Mouse (Mus musculus): ENCODE results near the gene Kmt5c.
A peak's percentile ranks its signal among the peaks of the same experiment; 100 is the strongest.
"Not testable (repeated sequence)": the region's sequence is repeated elsewhere in the genome, so short reads cannot be mapped to it uniquely, and the experiment has no call there.

The Kmt5c gene

DNA sequence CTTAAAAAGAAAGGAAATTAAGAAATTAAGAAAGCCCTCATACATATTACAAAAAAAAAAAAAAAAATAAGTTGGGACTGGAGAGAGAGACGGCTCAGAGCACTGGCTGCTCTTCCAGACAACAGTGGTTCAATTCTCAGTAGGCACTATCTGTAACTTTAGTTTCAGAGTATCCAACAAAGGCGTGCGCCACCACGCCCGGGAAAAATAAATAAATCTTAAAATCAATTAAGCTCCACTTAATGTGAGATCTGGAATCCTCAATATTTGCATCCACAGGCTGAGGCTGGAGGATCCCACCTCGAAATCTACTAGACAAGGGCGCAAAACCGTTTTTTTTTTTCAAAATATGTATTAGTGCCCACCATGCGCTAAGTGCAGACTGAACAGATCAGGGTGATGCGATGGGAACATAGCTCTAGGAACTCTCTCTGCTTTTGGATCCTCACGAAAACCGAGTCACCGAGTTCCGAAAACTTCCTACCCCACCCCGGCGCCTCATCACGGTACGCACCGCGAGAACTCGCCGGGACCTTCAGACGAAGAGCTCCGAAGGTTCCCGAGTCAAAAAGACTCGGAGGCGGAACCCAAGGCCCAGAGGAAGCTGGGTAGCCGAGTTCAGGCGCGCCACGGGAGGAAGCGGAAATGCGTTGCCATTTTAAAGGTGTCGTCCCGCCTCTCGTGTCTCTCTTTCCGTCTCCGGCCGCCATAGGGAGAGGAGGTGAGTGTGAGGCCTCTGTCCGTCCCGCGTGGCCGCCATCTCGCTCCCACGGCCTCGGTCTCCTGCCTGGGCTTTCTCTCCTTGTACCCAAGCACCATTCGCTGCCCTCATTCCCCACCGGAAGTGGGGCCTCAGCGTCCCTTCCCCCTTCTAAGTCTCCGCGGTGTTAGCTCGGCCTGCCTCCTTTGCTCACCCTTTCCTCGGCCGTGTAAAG, 52.6 kb downstream of the Kmt5c start, which contains the start of gene Rpl28:
Gene Rpl28, plus strand, starts transcription at position 597 of the 935 bp plus-strand sequence.
- peak; percentile 97 for DNase-seq

DNA sequence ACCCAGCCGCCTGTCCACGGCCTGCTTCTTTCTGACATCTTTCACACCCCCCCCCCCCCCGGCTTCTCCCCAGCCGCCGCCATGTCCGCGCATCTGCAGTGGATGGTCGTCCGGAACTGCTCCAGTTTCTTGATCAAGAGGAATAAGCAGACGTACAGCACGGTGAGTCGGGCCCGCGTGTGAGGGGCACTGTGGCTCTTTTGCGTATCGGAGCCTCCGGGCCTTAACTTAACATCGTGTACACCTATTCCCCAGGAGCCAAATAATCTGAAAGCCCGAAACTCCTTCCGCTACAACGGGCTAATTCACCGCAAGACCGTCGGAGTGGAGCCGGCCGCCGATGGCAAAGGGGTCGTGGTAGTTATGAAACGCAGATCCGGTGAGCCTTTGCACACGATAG, 53.3 kb downstream of the Kmt5c start:
- DNase-seq: not testable (repeated sequence)

DNA sequence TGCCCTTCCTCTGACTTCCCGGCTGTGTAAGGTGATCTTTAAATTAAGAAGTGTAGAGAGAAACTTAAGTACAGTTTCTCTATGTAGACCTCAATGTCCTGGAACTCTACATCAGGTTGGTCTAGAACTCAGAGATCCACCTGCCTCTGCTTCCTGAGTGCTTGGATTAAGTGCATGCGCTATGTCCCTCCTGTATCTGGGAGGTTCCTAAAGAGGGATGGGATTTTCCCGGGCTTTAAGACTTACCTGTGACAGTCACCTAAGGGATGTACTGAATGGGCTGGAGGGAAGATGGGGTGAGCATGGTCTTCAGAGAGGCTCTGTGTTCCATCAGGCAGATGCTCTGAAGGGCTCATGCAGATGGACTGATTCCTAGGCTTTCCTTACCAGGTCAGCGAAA, 53.8 kb downstream of the Kmt5c start:
- DNase-seq: no peak

DNA sequence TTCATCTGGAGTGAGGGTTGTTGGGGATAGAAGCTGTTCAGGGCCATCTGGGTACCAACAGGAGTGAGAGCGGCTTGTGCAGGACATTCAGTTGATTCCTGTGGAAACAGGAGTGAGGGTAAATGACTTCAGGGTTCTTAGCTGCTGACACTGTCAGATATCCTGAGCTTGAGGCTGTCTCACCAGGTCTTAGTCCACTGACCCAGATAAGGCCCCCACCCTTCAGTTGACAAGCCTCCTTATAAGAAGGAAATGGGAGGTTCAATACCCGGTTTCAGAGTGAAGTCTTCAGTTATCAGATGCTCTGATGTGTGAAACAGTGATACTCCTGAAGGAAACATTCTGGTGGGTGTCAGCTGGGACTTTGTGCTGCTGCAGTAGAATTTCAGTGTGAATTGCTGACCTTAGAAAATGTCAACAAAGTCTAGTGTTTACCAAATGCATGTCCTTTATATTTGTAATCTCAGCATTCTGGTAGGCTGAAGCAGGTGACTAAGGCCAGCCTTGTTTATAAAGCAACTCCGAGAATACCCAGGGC, 54.8 kb downstream of the Kmt5c start:
- DNase-seq: no peak

- DNase-seq: peak; percentile 67
Measured at GRCm38 (mm10) chr7:4795767-4796433, 56.0 kb downstream of the Kmt5c start.

Measured in kidney, adult 9 months (tissue).